Mouse (Mus musculus) urinary bladder, postnatal 25 days (tissue): ENCODE results near the gene Cnbd2.
A peak's percentile ranks its signal among the peaks of the same experiment; 100 is the strongest.
"Not testable (repeated sequence)": the region's sequence is repeated elsewhere in the genome, so short reads cannot be mapped to it uniquely, and the experiment has no call there.

Source experiments
- DNase-seq: peaks from one replicate; pipeline ENCODE4 v3.0.0; 2022; ENCODE audit warnings: low spot score

Gene Cnbd2

GRCm38 (mm10) chr2:156392461-156393154, 80.5 kb downstream of the Cnbd2 start:
- DNase-seq, result peak; percentile 62

DNA sequence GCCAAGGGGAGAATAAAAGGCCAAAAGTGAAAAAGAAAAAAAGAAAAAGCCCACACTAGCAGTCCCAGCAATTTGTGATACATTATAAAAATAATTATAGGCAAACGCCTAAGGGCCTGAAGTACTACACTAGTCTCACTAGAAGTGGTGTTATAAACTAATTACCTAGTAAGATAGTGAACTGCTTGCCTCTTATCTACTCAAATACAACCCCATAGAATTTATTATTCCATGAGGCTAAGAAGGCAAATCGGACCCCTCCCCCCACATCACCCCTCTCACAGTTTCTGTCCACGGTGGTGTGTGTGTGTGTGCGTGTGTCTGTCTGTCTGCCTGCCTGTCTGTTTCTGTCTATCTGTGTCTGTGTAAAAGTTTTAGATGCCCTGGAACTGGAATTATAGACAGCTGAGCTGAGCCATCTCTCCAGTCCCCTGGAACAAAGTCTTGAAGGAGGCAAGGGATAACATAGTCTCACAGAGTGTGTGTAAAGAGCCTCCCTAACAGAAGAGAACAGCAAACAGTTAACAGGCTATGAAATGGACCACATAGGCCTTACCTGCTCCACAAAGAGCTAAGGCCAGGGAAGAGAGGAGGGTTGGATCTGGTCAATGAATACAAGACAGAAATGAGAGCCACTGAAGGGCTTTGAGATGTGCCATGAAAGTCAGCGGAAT, 81.2 kb downstream of the Cnbd2 start:
- DNase-seq, result no peak

DNA sequence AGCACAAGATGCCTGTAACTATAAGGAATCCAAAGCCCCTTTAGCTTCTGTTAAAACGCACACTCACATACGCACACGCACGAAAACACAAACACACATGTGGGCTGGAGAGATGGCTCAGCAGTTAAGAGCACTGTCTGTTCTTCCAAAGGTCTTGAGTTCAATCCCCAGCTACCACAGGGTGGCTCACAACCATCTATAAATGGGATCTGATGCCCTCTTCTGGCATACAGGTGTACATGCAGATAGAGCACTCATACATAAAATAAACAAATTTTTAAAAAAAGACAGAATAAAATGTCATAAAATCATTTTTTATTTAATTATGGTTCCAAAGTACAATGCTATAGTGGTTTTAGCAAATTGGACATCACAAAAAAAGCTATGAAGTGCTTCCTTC, 82.2 kb downstream of the Cnbd2 start:
- DNase-seq, result no peak

DNA sequence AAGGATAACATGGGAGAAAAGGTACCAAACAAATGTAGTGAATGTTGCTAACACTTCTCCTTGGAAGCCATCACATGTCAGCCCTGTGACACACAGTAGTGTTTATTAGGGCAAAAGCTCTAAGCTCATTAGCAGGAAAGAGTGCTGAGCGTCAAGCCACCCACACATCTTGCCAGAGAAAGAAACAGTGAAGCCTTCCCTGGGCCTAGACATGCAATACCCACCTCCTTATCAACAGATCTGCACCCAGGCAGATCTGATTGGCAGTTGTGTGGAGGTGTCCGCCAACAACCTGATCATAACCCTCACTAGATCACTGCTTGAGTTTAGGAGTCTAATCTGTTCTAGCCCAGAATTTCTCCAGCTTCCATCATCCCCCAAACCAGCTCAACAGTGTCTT, 84.0 kb downstream of the Cnbd2 start:
- no peak for DNase-seq

- DNase-seq, result no peak
These were observed 85.9 kb downstream of the Cnbd2 start for GRCm38 (mm10) chr2:156397988-156398387.

DNA sequence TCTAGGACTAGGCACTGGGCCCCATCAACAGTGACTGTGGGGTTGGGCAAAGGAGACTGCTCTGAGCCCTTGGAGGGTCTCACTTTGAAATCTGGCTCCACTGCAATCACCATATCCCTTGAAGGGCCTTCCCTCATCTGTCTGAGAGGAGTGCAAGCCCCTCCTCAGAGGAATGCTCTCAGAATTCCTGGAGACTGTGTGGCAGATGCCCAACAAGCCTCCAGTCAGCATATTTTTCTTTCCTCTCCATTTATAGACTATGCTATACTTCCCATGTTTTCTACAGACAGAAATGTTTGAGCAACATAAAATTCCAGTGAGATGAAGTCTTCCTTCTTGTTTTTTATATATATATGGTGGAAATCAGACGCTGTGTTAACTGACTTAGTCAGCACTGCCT, 87.4 kb downstream of the Cnbd2 start:
- no peak for DNase-seq

- DNase-seq, result no peak
These were observed 89.2 kb downstream of the Cnbd2 start for GRCm38 (mm10) chr2:156401331-156401730.

GRCm38 (mm10) chr2:156402036-156402435, 89.9 kb downstream of the Cnbd2 start:
- DNase-seq, result no peak

DNA sequence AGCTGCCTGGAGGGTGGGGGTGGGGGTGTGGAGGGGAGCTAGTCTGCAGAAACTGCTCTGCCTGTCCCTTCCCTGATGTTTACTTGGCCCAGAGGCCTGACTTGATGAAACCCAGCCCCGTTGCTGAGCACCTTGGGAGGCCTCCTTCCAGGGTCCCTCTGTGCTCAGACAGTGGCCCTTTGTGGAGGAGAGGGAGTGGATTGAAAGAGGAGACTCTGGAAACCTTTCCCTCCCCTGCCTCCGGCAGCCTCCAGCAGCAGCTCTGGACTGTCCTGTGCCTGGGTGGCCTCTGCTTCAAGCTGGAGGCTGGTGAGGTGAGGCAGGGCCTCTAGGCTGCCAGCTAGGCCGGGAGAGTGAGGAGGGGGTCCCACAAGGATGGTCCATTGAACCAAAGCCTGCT, 94.9 kb downstream of the Cnbd2 start:
- no peak for DNase-seq

GRCm38 (mm10) chr2:156408168-156408567, 96.1 kb downstream of the Cnbd2 start:
- no peak for DNase-seq

DNA sequence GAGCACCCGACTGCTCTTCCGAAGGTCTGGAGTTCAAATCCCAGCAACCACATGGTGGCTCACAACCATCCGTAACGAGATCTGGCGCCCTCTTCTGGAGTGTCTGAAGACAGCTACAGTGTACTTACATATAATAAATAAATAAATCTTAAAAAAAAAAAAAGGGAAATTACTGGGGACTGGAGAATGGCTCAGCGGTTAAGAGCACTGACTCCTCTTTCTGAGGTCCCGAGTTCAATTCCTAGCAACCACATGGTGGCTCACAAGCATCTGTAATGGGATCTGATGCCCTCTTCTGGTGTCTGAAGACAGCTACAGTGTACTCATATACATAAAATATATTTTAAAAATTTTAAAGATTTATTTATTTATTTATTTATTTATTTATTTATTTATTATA, 99.2 kb downstream of the Cnbd2 start:
- not testable (repeated sequence) for DNase-seq

GRCm38 (mm10) chr2:156414996-156415395, 102.9 kb downstream of the Cnbd2 start:
- no peak for DNase-seq

DNA sequence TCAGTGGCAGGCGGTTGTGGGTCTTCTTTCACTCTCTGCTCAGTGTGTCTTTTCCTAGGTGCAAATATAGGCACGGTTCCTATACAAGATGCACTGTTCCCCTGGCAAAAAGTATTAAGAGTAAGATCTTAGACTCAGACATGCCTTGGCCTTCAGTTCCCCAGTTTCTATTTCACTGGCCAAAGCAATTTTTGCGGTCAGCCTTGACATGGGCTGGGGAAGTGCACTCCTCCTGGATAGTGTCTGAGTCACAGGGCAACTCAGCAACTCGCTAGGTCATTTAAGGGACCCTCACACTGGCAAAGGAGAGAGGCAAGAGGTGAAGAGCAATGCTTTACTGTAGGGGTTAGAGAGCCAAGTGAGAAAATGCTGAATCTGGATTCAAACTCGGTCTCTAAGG, 103.6 kb downstream of the Cnbd2 start:
- no peak for DNase-seq

DNA sequence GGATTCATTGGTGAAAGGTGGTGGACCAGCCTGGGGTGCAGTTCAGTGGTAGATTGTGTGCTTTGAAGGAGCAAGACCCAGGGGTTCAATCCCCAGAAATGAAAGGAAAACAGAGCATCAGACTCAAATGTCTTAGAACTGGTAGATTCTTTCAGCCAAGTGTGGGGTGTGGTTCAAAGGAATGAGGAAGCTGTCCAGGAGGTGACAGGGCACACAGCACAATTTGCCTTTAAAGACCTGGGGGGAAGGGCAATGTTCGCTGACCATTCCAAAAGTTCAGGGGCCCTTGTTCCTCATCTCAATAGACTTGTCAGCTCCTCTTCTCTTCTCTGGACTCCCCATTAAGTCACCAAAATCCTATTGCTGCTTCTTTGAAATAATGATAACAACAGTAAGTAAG, 105.1 kb downstream of the Cnbd2 start:
- DNase-seq, result no peak

DNA sequence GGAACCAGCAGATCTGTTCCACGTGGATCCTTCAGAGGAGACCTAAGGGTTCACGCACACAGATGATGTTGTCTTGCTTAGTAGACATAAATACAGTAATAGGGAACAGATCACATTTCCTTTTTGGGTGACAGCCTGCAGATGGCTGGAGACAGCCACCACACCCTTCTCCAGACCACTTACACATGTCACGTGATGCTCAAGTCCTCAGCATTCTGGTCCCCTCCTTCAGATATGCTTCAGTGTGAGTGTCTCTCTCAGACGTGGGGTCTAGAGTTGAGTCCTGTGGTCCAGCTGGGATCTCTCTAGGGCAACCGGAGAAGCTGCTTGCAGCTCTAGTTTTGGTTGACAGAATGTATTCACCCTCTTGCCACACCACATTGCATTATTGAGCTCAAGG, 106.4 kb downstream of the Cnbd2 start:
- DNase-seq, result no peak

- DNase-seq, result no peak
These were observed 108.2 kb downstream of the Cnbd2 start for GRCm38 (mm10) chr2:156420327-156420693.

DNA sequence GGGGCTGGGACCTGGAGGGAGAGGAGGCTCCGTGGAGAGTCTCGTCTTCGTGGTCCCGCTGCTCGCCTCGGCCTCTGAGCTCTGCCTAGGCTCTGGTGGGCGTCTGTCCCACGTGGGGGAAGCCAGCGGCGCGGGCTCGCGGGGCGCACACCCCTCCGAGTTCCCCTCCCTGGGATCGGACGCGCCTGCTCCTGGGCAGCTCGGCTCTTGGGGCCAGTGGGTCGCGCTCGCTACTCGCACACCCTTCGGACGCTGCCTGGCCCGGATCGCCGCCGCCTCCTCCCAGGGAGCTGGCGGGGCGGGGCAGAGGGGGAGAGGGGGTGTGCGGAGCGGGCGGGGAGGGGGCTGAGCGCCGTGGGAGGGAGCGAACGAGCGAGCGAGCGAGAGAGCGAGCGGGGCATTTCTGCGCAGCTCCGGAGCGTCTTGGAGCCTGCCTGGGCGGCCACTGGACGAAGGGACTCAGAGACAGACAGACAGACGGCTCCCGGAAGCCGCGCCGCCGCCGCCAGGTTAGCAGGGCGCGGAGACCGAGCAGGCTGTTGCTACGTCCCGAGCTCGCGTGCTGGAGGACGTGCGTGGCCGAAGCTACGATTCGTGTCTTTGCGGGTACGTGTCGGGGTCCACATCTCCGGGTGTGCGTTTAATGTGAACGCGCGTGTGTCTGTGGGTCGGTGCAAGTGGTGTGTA, 108.7 kb downstream of the Cnbd2 start, which contains the start of gene Epb41l1:
TSS of gene Epb41l1 (plus strand) at position 216 of the 687 bp plus-strand sequence.
- peak; percentile 45 for DNase-seq

GRCm38 (mm10) chr2:156421381-156422110, 109.4 kb downstream of the Cnbd2 start:
- no peak for DNase-seq

DNA sequence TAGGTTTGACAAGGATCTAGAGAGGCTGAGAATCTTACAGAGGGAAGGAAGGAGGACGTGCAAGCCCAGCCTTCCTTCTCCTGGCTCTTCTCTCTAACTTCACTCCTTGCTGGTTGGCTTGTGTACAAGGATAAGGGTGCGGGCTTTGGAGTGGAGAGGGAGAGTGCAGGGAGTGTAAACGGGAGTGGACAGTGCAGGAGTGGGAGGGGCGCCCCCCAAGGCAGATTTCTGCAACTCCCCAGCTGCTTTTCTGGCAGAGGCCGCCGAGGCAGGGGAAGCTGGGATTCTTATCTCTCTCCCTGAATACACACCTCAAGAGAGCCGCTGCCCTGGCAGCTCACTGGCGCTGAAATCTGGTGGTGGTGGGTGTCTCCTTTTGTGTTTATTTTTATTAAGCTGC, 110.5 kb downstream of the Cnbd2 start:
- no peak for DNase-seq

- DNase-seq, result no peak
These were observed 111.6 kb downstream of the Cnbd2 start for GRCm38 (mm10) chr2:156423672-156424071.
